Mouse (Mus musculus): Measurements from ENCODE around the gene Smap2.
"Not testable (repeated sequence)": the region's sequence is repeated elsewhere in the genome, so short reads cannot be mapped to it uniquely, and the experiment has no call there.

Smap2 gene

DNA sequence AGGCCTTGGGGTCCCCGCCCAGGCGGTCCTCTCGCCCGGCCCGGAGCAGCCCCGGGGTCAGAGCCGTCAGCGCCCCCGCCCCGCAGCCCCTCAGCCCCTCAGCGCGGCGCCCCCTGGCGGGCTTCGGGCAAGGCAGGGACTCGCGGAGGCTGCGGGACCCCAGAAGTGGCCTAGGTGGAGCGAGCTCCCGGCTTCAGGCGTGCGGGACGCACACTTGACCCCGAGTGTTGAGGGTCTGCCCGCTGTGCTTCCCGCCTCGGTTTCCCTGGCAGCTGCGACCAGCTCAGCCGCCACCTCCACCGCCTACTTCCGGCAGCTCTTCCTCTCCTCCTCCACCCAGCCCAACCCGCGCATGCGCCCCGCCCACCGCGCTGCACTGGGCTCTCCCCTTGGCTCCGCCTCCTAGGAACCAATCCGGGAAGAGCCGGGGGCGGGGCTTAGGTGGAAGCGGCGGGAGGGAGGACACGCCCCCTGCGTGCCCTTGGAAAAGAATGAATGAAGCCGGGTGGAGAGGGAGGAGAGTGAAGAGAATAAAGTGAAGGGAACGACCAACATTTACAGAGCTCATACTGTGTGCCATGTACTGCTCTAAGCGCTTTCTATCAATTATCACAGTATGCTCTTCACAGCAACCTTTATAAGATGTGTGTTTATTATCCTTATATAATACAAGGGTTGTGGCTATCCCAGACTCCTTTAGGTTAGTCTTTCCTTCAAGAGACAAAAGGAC, at the start of gene Smap2:
TSS of gene Smap2 (minus strand) at position 320 of the 730 bp plus-strand sequence.
- DNase-seq (ENCODE audit: low spot score in 2 of 2): peak; percentile 97 to 99

DNA sequence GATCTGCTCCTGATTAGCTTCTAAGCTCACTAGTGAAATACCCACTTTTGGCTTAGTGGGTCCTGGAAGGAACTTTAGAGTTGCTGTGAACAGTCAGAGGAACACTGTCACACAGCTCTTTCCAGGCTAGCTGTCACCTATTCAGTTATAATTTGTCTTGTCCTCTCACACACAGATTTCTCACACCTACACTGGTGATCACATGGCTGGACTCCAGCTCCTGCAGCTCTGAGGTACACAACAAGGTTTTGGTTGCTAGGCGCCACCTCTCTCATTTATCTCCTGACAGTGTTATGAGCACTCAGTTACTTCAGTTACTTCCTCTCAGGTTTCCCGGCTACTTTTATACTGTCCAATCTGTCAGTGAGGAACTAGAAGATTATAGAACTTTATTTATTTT, 48.3 kb upstream of the Smap2 start:
- no peak for DNase-seq (ENCODE audit: low spot score in 2 of 2)

DNA sequence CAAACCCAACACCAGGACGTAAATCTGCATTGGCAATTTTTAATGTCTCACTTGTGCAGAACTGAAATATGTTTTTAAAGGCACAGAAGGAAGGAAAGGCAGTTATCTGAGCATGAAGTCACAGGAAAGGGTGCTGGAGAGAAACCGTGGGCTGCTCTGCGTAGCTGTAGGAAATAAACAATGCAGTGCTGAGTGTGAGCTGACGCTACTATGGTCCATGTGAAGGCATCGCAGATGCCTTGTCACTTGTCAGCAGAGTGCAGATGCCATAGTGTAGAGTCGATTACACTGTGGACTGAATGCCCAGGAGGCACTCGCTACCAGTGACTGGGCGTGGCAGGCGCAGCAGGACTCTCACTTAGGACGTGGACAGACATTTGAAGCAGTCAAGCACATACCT, 42.2 kb upstream of the Smap2 start:
- not testable (repeated sequence) for DNase-seq (ENCODE audit: low spot score in 2 of 2)

DNA sequence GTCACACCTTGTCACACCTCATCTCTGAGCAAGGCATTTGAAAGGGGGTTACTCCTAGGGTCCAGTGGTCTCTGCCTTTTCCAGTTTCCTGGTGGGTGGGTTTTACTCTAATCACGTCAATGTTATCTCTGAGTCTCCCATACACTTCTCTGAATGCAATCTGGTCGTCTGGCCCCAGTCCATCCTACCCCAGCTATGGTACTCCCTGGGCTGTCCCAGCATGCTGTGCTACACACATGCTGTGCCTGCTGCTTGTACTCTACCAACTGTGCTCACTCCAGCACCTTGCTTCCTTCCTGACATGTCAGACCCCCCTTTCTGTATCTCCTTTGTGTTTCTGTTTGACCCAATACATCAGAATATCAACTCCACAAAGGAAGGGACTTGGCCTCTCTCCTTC, 40.0 kb upstream of the Smap2 start:
- no peak for DNase-seq (ENCODE audit: low spot score in 2 of 2)

DNA sequence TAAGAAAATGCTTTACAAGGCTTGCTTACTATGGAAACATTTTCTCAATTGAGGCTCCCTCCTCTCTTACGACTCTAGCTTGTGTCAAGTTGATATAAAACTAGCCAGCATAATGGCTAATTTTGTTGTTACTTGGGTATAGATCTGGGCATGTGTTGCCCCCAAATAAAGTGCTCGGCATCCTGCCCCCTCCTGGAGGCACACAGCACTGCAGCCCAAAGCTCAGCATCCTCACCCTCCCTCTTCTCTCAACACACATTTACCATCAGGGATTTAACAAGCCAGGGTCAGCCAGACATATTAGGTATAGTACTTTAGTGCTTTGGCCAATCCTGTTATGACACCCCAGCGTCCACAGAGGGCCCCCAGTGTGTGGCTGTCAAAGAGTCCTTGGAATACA, 39.3 kb upstream of the Smap2 start:
- DNase-seq (ENCODE audit: low spot score in 2 of 2): peak in 1 of 2 experiments; percentile 54

DNA sequence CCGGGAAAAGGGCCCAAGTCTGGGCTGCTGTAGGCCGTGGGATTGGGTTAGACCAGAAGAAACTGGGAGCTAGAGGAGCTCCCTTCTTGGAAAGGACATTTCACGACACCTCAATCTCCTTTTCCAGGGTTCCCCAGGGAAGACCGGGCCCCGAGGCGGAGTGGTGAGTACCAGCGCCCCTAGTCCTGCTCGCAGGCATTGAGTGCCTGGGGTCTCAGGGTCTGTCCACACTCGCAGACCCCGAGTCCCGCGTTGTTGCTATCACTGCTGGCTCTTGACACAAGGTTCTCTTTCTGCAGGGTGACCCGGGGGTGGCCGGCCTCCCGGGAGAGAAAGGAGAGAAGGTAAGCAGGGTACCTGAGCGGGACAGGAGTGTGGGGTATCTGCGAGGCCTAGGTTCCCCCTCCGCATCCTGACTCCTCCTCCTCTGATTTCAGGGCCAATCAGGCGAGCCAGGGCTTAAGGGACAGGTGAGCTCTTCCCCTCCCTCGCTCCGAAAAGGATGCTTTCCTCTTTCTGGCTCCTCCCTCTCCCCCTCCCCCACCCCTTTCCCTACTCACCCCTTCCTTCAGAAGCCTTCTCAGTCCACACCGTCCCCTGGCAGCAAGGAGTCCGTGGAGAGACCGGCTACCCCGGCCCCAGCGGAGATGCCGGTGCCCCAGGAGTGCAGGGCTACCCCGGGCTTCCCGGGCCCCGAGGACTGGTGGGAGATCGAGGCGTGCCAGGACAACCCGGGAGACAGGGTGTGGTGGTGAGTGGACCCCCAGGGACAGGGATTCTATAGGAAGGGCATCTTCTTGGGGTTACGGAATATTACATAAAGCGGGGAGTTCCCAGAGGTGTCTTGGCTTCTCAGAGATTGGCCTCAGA, 35.6 kb upstream of the Smap2 start:
- no peak for DNase-seq (ENCODE audit: low spot score in 2 of 2)

DNA sequence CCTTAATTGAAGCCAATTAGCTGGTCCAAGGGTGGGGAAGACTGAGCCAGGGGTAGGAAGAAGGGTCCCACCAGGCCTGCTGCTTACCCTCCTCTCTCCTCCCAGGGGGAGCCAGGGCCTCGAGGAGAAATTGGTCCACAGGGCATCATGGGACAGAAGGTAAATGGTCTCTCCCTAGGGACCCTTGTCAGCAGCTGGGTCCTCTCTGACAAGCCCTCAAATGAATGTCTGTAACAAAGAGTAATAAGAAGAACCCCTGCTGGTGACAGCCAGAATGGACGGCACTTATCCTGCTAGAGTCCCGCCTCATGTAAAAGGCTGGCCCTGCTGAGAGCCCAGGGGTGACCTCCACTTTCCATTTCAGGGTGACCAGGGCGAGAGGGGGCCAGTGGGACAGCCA, 34.8 kb upstream of the Smap2 start:
- no peak for DNase-seq (ENCODE audit: low spot score in 2 of 2)

DNA sequence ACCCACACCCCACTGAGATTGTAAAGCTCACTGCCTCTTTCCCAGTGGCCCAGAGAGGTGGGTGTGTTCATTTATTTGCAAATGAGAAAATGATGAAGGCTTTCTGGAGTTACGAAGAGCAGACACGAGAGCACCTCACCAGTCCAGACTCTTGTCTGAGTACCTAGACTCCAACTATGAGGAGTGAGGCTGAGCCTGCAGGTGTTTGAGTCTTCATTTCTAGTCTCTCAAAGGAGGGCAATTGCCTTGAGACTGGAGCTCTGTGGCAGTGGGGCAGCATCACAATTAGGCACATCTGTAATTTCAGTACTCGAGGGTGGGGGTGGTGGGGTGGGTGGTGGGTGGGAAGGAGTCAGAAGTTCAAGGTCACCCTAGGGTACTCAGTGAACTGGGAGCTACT, 25.9 kb upstream of the Smap2 start:
- DNase-seq (ENCODE audit: low spot score in 2 of 2): no peak

DNA sequence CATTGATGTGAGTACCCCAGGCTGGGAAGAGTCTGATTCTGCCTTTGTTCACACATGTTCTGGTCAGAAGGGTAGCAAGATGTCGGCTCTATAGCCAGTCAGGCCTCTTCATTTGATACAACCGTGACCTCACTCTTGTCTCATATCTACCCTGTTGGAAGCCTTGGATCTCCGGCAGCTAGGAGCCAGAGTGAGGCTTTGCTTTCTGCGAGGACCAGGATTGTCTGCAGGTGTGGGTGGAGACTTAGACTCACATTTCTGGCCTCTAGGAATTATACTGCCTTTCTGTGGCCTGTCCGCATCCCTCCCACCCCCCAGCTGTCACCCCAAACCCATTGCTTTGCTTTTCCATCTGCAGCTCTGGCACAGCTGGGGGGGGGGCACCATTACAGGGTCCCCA, 25.4 kb upstream of the Smap2 start:
- DNase-seq (ENCODE audit: low spot score in 2 of 2): no peak

DNA sequence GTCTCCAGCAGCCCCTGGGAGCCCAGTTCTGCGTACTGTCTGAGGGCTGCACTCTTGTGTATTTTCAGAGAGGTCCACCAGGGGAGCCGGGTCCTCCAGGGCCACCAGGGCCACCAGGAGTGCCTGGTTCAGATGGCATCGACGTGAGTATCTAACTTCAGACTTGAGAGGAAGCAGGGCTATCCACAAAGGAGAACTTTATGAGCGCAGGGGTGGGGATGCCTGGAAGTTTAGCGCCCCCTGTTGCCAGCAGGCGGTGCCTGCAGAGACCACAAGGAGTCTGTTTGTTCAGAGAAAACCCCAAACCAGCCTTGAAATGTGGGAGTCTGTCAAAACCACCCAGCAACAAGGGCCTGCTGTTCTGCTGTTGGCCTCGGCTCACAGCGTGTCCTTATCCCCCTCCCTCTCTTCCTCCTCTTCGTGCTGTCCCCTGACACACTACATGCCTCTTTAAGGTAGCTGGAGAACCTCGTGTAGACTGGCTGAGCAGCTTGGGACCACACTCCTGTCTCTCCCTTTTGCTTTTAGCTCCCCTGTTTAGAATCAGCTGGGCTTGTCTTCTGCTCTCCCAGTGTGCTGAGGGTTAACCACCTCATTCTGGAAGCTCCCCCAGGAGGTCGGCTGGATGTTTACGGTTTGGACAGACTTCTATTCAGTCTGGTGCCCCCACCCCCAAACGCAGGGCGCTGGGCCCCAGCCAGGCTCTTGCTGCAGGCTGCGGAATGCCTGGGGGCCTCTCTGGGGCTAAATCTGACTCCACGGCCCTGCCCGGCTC, 24.0 kb upstream of the Smap2 start:
- DNase-seq (ENCODE audit: low spot score in 2 of 2): peak; percentile 41 to 79

DNA sequence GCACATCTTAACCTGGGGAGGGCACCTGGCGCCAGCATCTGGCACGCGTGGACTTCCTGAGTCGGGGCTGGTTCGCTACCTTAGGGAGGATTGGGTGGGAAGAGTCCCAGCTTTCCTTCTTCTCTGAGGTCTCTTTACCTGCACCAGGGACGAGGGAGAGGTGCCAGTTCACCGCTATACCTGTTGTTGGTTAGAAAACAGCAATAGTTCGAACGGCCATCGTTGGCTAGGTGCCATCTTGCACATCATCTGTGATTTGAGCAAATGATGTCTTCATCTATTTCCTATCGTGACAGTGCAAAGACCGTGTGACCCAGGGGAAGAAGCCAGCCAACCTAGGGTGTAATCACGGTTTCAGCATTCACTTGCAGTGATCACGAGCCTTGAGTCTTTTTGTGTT, 23.3 kb upstream of the Smap2 start:
- no peak for DNase-seq (ENCODE audit: low spot score in 2 of 2)

DNA sequence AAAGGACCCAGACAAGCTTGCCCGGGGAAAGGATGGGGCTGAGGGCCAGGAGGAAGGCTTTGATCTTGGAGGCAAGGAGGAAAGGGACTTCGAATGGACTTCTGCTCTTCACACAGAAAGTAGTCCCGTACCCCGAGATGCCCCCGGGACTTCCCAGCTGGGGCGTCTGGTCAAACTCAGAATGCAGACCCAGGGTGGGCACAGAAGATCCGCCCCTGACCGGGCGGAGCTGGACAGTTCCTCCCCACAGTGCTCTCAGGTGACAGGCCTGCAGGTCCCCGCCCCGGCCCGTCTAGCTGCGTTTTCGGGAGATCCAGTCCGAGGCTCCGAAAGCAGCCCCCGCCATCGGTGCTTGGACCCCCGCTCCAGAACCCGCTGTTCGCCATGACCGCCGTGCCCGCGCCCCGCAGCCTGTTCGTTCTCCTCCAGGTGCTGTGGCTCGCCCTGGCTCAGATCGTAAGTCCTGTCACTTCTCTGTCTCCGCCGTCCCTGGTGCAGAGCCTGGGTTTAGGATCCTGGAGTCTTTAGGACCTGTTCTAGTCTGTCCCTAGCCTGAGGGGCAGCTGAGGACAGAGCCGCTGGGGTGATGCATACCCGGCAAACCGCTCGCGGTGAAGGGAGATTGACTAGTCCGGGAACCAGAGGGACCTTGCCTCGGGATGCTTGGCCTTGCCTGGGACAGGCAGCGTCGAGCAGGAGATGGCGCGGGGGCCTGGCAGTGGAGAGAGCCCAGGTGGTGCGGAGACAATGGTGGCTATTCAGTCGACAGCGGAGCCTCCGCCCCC, 22.5 kb upstream of the Smap2 start, which contains the start of gene Col9a2:
TSS of gene Col9a2 (plus strand) at position 55 of the 785 bp plus-strand sequence.
- DNase-seq (ENCODE audit: low spot score in 2 of 2): no peak

DNA sequence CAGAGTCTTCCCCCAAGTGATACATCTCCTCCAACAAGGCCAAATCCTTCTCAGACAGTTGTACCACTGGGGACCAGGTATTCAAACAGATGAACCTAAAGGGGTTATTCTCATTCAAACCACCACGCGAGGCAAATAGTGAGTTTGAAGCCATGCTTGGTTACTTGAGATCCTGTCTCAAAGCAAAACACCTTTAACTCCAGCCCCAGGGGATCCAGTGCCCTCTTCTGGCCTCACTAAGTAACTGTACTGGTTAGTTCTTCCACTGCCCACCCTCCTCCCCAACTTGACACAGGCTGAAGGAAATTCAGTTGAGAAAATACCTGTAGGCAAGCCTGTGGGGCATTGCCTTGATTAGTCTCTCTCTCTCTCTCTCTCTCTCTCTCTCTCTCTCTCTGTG, 16.0 kb upstream of the Smap2 start:
- DNase-seq (ENCODE audit: low spot score in 2 of 2): peak in 1 of 2 experiments; percentile 47

DNA sequence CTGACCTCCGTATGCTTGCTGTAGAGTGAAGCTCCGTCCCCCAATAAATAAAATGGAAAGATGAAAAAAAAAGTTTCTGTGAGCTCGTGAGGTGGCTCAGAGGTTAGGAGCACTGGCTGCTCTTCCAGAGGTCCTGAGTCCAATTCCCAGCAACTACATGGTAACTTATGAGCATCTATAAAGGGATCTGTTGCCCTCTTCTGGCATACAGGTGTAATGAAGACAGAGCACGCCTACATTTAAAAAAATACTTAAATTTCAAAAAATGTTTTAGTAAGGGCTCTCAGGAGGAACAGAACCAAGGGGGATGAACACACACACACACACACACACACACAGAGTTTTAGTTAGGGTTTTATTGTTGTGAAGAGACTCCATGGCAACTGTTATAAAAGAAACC, 14.4 kb upstream of the Smap2 start:
- DNase-seq (ENCODE audit: low spot score in 2 of 2): no peak

DNA sequence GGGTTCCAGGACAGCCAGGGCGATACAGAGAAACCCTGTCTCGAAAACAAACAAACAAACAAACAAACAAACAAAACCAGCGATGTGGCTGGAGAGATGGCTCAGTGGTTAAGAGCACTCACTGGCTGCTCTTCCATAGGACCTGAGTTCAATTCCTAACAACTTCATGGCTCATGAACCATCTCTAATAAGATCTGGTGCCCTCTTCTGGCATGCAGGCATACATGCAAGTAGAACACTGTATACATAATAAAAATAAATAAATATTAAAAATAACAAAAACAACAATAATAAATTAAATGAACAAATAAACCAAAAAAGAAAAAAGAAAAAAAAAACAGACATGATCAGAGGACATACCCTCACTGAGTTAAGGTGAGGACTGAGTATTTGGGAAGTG, 12.6 kb upstream of the Smap2 start:
- DNase-seq (ENCODE audit: low spot score in 2 of 2): no peak

DNA sequence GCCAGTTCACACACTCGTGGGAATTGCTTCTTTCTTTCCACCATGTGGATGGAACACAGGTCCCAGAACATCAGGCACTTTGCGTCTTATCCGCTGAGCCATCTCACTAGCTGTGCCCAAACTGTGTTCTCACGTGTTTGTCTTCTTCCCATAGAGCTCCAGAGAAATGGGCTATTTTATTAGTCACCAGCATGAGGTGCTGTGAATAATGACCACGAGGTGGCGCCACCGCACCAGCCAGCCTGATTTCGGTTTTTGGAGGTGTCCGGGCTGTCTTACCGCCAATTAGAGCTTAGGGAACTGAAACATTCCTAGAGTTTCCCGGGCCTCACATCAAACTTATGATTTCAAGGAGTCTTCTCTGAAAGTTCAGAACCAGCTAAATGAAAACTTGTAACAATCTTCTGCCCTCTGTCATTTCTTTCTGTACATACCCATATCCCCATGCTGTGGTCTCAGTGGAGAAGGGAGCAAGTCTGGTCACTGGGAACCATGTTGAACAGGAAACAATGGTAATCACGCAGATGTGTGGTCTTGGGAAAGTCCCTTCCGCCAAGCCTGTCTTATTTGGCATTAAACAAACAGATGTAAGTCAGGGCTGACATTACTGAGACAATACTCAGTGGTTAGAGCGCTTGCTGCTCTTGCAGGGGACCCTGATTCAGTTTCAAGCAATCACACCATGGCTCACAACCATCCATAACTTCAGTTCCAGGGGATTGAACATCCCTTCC, 11.8 kb upstream of the Smap2 start:
- peak in 1 of 2 experiments; percentile 80 for DNase-seq (ENCODE audit: low spot score in 2 of 2)

DNA sequence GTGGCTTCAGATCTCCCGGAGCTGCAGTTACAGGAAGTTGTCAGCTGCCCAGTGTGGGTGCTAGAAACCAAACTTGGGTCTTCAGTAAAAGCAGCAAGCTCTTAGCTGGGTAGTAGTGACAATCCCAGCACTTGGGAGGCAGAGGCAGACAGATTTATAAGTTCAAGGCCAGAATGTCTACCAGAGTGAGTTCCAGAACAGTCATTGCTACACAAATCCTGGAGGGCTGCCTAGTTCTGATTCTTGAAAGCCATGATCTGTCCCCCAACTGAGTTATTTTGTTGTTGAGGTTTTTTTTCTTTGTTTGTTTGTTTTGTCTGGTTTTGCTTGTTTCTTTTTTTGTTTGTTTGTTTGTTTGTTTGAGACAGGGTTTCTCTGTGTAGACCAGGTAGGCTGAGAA, 11.1 kb upstream of the Smap2 start:
- no peak for DNase-seq (ENCODE audit: low spot score in 2 of 2)

DNA sequence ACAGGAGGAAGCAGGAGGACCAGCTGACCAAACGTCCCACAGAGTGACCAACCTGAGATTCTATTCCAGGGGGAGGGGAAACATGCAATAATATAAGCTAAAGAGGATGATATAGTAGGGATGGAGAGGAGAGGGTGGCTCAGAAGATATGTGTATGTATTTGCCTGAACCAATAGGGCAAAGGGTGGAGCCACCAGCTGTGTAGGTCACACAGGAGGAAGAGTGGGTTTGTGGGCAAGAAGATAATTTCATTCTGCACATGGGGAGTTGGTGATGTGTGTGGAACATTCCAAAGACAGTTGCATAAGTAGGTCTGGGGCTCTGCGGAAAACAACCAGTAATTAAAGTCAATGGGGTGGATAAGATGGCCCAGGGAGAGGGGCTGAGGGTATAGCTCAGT, 8.6 kb upstream of the Smap2 start:
- no peak for DNase-seq (ENCODE audit: low spot score in 2 of 2)

DNA sequence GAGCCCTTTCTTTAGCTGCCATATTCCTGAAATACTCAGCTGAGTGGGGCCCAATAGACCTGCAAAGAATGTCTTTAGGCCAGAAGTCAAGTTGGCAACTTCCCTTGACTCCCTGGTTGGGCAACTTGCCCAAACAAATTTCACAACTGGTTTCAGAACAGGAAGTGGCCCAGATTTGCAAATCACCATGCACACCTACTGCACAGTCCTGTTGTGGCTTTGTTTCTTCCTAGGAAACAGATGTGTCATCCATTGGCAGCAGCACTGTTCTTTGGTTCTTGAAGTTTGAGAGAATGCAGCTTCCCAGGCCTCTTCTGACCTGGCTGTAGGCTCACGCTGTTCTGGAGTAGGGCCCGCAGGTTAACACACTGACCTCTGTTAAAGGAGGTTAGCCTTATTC, 6.9 kb upstream of the Smap2 start:
- DNase-seq (ENCODE audit: low spot score in 2 of 2): peak in 1 of 2 experiments; percentile 52

DNA sequence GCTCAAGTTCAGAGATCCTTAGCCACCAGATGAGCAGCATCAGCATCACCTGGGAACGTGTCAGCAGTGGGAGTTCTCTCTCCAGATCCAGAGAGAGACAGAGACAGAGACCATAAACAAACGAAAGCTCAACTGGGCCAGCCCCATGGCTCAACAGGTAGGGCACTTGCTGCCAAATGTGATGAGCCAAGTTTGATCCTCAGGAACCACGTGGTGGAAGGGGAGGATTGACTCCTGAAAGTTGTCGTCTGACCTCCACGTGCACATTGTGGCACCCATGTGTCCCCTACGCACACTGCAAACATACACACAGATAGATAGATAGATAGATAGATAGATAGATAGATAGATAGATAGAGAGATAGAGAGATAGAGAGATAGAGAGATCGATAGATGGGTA, 6.4 kb upstream of the Smap2 start:
- no peak for DNase-seq (ENCODE audit: low spot score in 2 of 2)

DNA sequence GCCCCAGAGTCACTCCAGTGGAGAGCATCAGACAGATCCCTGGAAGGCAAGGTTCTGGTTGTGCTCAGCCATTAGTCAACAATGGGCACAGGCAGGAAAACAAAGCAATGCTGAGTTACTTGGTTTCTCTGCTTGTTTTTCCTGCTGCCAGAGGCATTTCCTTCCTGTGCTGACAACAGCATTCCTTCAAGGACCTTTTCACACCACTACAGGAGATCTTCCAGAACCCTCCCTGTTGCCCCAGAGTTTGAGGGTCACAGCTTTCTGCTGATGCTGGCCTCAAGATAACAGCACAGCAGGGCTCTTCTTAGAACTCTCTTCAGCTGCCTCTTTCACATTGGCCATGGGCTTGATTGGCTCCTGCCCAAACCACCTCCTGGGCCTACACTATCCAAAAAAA, 4.9 kb upstream of the Smap2 start:
- no peak for DNase-seq (ENCODE audit: low spot score in 2 of 2)
